Mouse (Mus musculus): ENCODE data around the gene Hipk4.
A peak's percentile ranks its signal among the peaks of the same experiment; 100 is the strongest.

Hipk4 gene

DNA sequence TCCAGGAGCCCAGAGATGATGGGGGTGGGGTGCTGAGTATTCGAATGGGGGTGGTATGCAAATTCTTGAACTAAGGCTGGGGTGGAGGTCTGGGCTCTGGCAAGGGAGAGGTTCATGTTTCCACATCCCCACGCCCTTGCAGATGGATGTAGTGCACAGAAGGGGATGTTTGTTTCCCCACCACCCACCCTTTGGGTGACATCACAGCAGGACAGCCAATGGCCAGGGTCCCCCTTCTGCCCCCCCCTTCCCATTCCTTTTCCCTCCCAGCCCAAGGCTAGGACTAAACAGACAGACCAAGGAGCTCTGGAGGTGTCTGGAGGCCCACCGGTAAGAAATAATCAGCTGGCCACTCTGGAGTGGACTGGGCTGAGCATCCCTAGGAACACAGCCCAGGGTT, 24.0 kb upstream of the Hipk4 start, which contains the start of gene Prx:
Prx (plus strand) TSS at position 289 of the 400 bp plus-strand sequence.
- no peak for DNase-seq

DNA sequence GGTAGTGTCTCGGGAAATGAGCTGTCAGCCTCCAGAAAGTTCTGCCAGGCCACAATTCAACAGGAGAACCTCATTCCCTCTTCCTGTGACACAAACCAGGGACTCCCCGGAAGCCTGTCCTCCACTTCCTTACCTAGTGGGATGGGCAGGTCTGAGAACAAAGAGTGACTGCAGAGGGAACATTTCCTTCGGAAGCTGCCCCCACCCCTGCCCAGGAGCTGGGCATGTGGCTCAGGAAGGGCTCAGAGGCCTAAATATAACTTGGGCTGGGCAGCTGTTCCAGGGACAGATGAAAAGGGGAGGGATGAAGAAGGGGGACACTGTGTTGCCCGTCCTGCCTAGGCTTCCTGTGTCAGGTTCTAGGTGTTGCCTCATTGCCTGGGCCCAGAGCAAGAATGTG, 21.4 kb upstream of the Hipk4 start:
- peak; percentile 97 for DNase-seq

DNA sequence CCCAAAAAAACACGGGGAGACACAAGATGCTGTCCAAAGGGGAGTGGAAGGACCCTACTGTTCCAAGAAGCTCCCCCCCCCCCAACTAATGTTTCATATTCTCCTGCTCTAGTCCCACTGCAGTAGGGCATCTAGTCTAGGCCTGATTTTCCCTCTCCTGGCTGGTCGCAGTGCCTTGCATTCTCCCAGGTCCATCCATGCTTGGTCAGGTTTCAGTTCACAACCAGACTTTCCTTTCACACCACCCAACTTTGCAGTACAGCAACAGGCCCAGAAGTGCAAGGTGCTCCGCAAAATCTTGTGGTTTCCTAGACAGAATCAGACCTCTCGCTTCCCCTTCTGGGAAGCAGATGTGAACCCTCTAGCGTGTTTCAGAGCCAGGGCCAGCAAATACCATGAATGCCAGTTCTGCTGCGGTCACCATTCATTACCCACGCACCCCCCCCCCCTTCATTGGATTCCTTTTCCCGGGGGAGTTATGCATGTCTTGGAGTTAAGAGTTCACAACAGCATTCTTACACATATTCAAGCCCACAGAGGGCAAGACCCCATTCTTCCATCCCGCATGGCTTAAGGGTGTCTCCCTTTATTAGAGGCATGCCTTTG, 16.2 kb upstream of the Hipk4 start:
- peak; percentile 92 for DNase-seq

DNA sequence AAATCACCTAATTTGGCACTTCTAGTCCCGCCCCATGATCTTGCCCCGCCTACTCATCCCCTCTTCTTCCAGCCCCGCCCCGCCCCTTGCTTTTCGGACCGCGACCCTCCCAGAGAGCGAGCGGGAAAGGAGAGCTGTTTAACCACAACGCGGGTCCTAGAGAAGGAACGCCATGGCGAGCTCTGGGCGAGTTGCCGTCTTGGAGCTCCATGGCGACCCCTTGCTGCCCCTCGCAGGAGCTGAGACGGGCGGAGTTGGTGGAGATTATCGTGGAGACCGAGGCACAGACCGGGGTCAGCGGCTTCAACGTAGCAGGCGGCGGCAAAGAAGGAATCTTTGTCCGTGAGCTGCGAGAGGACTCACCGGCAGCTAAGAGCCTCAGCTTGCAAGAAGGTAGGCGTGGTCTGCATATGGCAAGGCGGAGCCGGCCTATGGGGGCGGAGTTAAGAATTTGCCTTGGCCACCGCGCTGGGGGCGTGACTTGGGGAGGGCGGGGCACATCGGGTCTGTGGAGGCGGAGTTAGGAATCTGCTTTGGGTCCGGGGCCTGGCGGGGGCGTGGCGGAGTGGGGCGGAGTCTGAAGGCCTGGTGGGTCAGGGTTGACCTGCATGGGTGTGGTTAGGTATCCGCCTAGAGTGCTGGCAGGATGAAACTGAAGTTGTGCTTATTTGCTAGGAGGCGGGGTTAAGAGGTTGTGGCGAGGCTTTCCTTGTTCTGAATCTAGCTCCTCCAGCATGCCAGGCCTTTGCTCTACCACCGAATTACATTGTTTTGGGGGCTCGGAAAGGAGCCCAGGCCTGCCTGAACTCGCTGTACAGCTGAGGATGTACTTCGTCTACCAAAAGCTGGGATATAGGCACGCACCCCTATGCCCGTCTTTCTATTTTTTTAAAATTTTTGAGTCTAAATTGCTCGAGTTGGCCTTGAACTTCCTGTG, 15.1 kb upstream of the Hipk4 start:
- peak; percentile 100 for DNase-seq

DNA sequence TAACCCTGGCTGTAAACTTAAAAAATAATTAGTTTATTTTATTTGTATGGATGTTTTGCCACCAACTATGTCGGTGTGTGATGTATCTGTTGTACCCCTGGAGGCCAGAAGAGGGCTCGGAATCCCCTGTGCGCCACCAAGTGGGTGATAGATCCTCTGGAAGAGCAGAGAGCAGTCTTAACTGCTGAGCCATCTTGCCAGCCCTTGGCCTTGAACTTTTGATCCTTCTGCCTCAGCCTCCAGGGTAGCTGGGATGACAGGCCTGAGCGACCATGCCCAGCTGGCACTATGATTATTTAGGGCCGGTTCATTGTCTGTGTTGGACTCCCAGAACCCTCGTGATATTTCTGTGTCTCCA, 14.4 kb upstream of the Hipk4 start:
- peak; percentile 96 for DNase-seq

DNA sequence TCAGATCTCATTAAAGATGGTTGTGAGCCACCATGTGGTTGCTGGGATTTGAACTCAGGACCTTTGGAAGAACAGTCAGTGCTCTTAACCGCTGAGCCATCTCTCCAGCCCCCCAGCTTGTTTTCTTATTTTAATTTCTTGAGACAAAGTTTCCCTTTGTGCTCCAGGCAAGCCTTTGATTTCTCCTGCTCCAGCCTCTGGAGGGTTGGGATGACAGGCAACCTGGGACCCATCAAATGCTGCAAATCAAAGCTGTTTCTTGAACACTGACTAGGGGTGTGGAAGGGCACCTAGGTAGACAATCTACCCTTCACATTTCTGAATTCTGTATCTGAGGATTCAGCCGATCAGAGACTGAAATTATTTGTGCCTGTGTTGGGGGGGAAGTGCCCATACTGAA, 12.3 kb upstream of the Hipk4 start:
- no peak for DNase-seq

DNA sequence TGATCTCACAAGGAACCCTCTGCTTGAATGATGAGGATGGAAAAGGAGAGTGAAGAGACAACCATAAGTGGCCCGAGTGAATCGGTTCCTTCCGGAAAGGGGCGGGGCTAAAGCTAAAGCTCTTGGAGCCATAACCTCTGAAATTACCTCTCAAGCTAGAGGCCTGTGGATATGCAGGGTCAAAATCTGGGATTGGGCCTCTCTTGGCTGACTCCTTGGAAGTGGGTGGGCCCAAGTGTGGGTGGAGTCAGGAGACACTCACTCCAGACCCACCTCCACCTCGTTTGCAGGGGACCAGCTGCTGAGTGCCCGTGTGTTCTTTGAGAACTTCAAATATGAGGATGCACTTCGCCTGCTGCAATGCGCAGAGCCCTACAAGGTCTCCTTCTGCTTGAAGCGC, 8.1 kb upstream of the Hipk4 start:
- no peak for DNase-seq

DNA sequence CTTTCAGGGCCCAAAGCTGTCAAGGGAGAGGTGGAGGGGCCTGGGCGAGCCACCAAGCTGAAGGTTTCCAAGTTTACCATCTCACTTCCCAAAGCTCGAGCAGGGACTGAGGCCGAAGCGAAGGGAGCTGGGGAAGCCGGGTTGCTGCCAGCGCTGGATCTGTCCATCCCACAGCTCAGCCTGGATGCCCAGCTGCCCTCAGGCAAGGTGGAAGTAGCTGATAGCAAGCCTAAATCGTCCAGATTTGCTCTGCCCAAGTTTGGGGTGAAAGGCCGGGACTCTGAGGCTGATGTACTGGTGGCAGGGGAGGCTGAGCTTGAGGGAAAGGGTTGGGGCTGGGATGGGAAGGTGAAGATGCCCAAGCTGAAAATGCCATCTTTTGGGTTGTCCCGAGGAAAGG, 4.8 kb upstream of the Hipk4 start:
- DNase-seq, result peak; percentile 83

DNA sequence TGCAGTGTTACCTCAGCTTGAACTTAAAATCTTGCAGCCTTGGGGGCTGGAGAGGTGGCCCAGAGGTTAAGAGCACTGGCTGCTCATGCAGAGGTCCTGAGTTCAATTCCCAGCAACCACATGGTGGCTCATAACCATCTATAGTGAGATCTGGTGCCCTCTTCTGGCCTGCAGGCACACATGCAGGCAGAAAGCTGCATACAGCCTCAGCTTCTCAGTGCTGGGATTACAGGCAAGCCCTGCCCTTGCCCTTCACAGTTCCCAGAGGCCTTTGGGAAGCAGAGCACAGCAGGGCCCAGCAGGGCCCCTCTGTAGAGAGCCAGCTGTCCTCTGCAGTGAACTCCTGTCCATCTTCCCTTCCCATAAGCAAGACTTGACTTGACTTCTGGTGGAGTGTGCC, 3.0 kb upstream of the Hipk4 start:
- peak; percentile 79 for DNase-seq

DNA sequence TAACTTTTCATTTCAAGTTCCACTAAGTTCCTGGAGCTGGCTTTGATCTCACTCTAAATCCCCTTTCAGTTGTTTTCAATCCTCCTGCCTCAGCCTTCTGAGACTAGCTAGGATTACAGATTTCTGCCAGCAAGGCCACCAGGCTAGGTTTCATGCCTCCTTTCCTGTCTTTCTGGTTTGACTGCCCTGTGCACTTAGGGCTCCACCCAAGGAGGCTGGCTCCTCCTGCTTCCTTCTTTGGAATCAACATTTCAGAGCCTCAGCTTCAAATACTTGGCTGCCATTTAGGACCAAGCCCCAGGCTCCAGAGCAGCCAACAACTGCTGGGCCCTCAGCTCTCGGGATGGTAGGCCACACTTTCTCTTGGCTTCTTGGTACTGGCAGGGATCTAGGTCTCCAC, 2.5 kb upstream of the Hipk4 start:
- peak; percentile 83 for DNase-seq

DNA sequence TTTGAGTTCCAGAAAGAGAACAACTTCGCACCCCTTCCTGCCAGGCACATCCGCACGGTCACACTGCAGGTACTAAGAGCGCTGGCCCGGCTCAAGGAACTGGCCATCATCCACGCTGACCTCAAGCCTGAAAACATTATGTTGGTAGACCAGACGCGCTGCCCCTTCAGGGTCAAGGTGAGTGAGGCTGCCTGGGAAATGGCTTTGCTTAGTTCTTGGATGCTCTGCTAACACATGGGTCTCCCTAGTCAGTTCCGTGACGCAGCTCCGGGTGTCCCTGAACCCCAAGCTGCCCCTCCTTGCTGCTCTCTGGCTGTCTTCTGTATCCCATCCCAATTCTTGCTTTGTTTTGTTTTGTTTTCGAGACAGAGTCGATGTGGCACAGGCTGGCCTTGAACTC, 738 bp downstream of the Hipk4 start:
- peak; percentile 80 for DNase-seq

DNA sequence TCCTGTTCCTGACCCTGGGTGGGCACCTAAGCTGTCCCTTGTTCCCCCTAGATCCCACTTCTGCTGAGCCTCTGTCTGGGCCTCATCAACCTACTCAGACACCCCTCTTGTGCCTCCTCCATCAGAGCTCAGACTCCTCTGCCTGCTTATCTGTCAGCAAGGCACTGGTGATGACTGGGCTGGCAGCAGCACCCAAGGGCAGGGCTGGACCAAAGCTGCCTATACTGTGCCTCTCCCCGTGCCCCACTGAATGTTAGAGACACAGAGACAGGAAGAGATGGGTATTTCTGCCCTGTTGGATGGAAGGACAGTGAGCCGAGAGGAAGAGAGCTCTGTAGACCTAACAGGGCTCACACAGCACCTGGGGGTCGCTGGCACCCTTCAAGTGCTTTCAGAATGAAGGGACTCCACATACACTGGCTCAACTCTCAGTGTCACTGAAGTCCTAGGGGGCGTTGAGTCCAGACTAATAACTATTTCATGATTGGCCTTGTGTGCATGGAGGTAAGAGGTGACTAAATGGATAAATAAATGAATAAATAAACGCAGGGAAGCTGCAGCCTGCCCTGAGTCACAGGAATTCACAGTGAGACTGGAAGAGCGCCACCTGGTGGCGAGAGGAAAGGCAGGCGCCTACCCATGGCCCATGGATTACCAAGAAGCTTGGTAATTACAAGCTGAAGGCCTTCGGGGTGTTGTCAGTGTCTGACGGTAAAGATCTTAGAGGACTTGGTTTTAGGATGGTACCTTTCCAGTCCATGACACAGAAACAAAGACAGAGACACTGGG, 3.2 kb downstream of the Hipk4 start:
- peak; percentile 94 for DNase-seq

DNA sequence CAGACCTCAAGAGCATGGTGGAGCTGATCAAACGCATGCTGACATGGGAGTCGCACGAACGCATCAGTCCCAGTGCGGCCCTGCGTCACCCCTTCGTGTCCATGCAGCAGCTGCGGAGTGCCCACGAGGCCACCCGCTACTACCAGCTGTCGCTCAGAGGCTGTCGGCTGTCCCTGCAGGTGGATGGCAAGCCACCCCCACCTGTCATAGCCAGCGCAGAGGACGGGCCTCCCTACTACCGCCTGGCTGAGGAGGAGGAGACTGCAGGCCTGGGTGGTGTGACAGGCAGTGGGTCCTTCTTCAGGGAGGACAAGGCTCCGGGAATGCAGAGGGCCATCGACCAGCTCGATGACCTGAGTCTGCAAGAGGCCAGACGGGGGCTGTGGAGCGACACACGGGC, 6.0 kb downstream of the Hipk4 start:
- peak; percentile 89 for DNase-seq

DNA sequence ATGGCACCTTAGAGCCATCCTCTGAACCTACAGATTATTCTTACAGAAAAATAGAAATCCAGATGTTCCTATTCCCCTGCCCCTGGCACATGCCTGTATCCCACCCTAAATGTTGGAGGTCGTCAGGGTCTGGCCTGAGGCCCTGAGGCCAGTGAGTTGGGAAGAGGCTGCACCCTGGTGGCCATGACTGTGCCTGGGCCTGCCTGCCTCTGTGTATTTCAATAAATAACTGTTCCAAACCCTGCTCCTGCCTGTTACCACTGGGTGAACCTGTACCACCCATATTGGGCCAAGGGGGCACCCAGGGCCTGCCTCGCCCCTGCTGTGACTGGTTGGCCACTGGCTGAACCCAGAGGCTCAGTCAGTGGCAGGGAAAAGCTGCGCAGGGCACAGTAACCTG, 7.9 kb downstream of the Hipk4 start:
- peak; percentile 88 for DNase-seq

DNA sequence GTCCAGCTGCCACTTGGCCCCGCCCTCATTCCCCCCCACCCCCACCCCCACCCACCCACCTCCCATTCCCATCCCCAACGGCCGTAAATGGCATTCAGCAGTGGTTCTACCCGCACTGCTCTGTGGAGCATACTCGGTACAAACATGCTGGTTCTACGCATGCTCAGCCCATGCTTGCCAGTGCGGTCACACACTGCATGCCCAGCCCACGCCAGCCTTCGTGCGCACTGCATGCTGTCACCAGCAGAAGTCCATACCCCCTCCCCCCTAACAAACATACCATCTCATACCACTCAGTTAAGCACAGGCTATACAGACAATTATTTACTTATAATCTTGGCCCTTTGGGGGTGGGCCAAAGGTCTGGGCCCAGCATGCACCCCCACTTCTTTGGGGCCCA, 8.6 kb downstream of the Hipk4 start:
- no peak for DNase-seq

DNA sequence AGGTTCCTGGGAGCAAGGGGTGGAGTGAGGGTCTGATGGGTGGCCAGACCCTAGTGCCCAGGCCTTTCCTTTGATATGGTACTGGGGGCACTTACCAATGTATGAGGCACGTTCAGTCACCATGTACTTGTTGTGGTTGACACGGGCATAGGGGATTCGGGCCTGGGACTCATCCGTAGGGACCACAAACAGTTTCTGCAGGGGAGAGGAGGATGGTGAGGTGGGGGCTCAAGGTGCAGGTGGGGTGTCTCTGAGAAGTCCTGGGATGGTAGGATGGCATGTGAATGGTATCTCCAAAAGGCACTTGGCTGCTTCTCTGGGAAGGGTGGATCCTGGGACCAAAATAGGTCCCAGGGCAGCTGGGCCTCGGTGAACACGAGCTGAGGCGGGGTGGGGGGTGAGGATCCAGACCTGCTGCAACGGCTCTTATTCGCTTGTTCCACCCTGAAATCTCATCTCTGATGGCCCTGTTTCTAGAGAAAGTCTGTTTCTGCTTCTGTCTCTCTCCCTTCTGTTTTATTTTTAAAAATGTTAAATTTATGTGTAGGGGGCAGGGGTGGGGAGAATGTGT, 9.5 kb downstream of the Hipk4 start:
- peak; percentile 90 for DNase-seq

DNA sequence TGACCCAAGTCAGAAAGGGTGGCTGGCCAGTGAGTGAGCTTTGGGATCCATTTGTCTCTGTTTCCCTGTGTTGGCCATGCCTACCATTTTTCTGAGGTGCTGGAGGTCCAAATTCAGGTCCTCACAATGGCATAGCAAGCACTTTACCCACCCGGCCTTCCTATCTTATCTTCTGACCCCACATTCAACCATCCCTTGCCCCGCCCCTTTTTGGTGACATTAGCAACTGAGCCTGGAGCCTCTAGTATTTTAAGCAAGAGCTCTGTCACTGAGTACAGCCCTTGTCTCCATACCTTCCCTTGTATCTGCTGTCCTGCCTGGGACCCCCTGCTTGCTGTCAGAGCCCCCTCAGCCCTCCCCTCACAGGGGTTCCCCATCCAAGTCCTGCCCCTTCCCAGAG, 12.3 kb downstream of the Hipk4 start:
- peak; percentile 87 for DNase-seq

DNA sequence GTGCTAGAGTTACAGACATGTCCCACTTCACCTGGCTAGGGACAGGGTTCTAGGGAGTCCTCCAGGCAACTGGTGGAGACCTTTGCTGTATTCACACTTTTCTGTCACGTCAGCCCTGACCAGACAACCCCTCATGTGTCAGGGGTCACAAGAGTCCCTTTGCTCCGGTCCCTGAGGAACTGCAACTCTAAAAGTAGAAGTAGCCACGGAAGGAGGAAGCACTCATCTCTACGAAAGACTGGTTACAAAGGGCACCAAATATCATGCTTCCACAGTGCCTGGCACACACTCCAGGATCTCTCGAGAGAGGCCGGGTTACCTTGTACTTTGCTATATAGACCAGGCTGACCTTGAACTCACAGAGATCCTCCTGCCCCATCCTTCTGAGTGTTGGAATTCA, 13.6 kb downstream of the Hipk4 start:
- peak; percentile 92 for DNase-seq

DNA sequence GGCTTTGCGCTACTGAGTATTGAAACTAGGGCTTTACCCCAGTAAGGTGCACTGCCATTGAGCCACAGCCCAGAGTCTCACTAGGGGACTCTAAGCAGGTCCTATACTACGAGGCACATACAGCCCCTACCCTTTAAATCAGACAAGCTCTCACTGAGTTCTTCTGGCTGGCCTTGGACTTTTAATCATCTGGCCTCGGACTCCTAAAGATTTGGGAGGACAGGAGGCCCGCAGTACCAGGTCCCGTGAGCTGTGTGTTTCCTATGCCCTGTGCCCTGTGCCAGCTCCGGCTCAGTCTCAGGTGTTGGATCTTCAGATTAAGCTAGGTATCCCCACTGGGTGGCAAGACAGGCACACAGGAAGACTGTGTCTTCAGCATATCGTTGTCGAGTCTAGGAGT, 14.9 kb downstream of the Hipk4 start:
- no peak for DNase-seq

DNA sequence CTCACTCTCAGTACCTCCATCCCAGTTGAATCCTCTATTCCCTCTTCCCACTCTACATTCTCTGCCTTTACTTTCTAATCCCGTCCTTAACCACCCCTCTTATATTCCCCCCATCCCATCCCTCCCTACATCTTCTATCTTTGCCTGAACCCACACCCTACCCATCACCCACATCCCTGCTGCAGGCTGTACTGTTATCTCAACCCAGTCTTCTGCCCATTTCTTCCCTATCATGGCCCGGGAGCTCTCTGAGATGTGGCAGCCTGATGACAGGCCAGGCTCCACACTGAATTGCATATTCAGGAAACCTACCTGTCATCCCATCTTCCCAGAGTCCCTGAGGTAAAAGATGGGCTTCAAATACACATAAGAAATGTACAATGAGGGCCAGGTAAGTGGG, 15.7 kb downstream of the Hipk4 start:
- no peak for DNase-seq

DNA sequence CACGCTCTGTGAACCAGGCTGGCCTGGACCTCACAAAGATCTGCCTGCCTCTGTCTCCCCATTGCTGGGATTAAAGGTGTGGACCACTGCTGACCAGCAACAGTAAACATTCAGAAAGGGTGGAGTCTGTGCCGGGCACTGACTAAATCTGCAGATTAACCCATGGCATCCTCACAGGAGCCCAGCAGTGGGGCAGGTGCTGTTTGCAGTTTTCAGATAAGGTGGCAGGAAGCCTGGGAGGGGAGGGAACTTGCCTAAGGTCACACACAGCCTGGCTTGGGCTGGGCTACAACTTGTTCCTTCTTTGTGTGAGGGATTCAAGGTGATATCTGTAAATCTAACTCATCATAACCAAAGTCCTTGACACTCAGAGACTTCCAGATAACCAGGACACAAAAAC, 17.5 kb downstream of the Hipk4 start:
- DNase-seq, result peak; percentile 85

DNA sequence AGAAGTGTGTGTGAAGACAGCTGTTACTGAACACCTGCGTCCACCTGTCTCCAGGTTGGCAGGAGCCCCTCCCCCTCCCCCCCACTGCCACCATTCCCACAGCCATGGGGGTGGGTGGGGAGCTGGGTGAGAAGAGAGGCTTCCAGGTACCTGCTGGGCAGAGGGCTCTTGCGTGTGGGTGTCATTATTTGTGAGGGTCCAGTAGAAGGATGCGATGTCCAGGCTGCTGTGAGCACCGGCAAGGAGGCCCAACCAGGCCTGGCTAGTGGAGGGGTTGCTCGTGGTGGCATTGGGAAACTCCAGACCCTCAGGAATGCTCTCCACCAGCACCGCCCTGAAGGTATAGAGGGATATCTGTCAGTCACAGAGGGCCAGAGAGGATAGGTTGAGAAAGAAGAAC, 17.9 kb downstream of the Hipk4 start:
- peak; percentile 84 for DNase-seq

DNA sequence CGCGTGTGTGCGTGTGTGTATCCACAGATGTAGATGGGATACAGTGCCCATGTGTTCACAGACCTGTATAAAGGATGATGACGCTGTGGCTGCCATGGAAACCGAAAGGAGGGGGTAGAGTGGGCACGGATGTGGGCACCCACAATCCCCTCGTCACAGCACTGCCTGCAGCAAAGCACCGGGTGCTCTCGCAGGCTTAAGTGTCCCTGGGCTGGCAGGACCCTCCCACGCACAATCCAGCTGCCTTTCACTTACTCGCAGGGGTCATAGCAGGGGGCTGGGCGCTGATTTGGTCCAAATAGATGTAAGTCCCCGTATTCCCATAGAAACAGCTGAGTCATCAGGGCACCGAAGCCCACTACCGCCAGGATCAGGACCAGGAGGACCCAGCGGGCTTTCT, 18.4 kb downstream of the Hipk4 start:
- DNase-seq, result peak; percentile 94
